Mouse (Mus musculus): ENCODE data around the gene Gpd1. TPM values are rescaled to one million over a fixed set of nuclear protein-coding genes. Genes with fewer than 3 reads are reported as not detected.
"Not testable (repeated sequence)": the region's sequence is repeated elsewhere in the genome, so short reads cannot be mapped to it uniquely, and the experiment has no call there.

Gpd1 gene
- polyA plus RNA-seq, 1 experiment from 2014 or later = 0.55 TPM

DNA sequence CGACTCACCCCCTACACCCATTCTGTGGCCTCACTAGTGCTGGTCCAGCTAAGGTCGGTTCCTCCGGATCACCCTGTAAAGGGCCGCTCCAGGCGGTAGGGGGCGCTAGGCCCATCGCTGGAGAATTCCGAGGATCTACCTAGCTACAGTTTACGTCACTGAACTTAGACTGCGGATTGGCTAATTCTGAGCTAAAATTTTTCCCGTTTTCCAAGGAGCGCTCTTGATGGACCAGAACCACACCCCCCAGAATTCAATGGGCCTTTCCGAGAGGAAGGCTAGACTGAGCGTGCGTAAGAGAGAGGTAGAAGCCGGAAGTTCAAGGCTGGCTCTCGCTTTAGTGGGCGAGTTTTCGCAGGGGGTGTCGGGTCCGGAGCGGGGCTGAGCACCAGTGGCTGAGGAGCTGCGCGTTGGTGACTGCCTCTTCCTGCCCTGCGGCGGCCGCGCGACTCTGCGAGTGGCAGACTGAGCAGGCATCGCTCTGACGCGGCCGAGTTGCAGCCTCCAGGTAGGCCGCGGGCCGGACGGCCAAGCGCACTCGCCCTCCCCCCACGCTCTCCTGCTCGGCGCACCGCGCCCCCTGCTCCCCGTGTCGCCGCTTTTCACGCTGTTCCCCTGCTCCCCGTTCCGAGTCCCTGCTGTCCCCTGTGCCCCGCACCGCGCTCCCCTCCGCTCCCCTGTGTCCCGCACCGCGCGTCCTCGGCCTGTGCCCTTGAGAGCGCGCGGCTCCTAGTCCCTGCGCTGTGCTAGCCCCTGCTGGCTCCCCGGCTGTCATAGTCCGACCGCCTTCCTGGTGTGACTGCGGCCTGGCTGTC is 8.2 kb downstream of the Gpd1 start, which contains the start of gene Cox14:
TSS of gene Cox14 (plus strand) at position 278 of the 815 bp plus-strand sequence.
- Histone ChIP-seq H3K27ac (peak within 1 kb of the TSS; percentile 93), H3K4me3 (peak within 1 kb of the TSS; percentile 96), H3K27me3 (no peaks in the 10 kb centered on the region), H3K36me3 (peaks cover 43% of the 10 kb centered on the region), H3K9ac (peak within 1 kb of the TSS; percentile 98), H3K9me3 (peaks cover 5% of the 10 kb centered on the region), H3K4me1 (peaks cover 27% of the 10 kb centered on the region), H3K4me2 (replicated peaks) (peak within 1 kb of the TSS; percentile 85)
- WGBS = under 1% methylated on average over 68 of the region's 68 CpGs
- ATAC-seq (ENCODE audit: low FRiP score, low read depth) = peak; percentile 96

DNA sequence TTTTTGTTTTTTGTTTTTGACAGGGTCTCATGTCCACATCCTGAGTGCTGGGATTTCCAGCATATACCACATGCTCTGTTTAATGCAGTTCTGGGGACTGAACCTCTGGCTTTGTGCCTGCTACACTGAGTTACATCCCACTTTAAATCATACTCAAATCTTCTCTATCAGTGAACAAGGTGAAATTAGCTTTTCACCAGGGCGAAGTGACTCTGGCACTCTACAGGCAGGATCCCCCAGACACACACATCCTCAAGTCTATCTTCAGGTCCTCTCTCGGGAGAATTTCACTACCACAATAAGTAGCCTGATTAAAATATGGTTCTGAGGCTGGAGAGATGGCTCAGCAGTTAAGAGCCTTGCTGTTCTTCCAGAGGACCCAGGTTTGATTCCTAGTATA is 9.2 kb downstream of the Gpd1 start:
- 71% methylated on average over 2 of the region's 2 CpGs for WGBS
- Histone ChIP-seq H3K9me3 (peaks cover 5% of the 10 kb centered on the region), H3K4me2 (replicated peaks) (peak overlapping the region; percentile 85), H3K27ac (no peak overlapping the region), H3K27me3 (no peaks in the 10 kb centered on the region), H3K4me1 (peaks cover 27% of the 10 kb centered on the region), H3K36me3 (peaks cover 46% of the 10 kb centered on the region), H3K9ac (peak overlapping the region; percentile 98), H3K4me3 (peak overlapping the region; percentile 96)
- ATAC-seq (ENCODE audit: low FRiP score, low read depth) = no peak

DNA sequence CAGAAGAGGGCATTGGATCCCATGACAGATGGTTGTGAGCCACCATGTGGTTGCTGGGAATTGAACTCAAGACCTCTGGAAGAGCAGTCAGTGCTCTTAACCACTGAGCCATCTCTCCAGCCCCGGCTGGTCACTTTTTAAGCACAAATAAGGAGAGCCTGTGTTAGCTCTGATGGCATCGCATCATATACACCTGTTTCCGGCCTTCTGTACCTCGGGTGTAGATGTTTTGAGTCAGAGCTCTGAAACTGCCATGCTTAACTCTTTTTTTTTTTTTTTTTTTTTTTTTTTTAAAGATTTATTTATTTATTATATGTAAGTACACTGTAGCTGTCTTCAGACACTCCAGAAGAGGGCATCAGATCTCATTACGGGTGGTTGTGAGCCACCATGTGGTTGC is 9.7 kb downstream of the Gpd1 start:
- not testable (repeated sequence) for ATAC-seq (ENCODE audit: low FRiP score, low read depth); H3K9ac ChIP-seq; H3K9me3 ChIP-seq; H3K4me3 ChIP-seq; H3K27ac ChIP-seq; H3K27me3 ChIP-seq
- peak overlapping the region; percentile 85; the same call in 1 of the 2 replicates for H3K4me2 ChIP-seq (replicated peaks)
- H3K36me3 ChIP-seq = peaks cover 46% of the 10 kb centered on the region
- peaks cover 27% of the 10 kb centered on the region for H3K4me1 ChIP-seq
- 86% methylated on average over 4 of the region's 5 CpGs for WGBS

DNA sequence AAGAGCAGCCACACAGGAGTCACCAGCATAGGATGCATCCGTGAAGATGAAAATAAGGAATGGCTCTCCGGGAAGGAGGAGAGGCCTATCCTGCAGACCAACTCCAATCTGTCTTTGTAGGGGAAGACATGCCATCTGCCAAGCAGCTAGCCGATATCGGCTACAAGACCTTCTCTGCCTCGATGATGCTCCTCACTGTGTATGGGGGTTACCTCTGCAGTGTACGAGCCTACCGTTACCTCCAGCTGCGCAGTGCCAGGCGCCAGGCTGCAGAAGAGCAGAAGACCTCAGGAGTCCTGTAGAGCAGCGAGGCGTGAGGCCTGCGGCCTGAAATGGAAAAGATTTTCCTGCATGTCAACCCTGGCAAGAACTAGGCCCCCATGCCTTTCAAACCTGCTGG is 10.2 kb downstream of the Gpd1 start:
- Histone ChIP-seq H3K4me3 (no peak overlapping the region), H3K27me3 (no peaks in the 10 kb centered on the region), H3K4me2 (replicated peaks) (no peak overlapping the region), H3K9ac (no peak overlapping the region), H3K9me3 (peaks cover 5% of the 10 kb centered on the region), H3K27ac (no peak overlapping the region), H3K4me1 (peaks cover 27% of the 10 kb centered on the region), H3K36me3 (peaks cover 47% of the 10 kb centered on the region)
- ATAC-seq (ENCODE audit: low FRiP score, low read depth) = no peak
- 97% methylated on average over 12 of the region's 12 CpGs for WGBS

DNA sequence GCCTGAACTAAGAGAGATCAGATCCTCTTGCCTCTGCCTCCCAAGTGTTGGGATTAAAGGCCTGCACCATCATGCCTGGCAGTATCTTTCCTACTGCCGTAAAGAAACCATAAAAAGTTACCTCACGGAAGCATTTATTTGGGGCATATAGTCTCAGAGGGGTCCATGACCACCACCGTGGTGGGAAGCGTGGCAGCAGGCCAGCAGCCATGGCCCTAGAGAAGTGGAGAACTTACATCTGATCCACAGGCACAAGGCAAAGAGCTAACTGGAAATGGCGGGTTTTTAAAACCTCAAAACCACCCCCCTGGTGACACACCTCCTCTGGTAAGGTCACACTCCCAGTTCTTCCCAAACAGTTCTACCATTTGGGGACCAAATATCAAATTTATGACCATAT is 10.9 kb downstream of the Gpd1 start:
- 80% methylated on average over 5 of the region's 5 CpGs for WGBS
- Histone ChIP-seq H3K36me3 (peaks cover 54% of the 10 kb centered on the region), H3K4me1 (peaks cover 25% of the 10 kb centered on the region), H3K4me3 (no peak overlapping the region), H3K9me3 (peaks cover 5% of the 10 kb centered on the region), H3K9ac (no peak overlapping the region), H3K4me2 (replicated peaks) (no peak overlapping the region), H3K27me3 (no peaks in the 10 kb centered on the region), H3K27ac (no peak overlapping the region)
- no peak for ATAC-seq (ENCODE audit: low FRiP score, low read depth)

DNA sequence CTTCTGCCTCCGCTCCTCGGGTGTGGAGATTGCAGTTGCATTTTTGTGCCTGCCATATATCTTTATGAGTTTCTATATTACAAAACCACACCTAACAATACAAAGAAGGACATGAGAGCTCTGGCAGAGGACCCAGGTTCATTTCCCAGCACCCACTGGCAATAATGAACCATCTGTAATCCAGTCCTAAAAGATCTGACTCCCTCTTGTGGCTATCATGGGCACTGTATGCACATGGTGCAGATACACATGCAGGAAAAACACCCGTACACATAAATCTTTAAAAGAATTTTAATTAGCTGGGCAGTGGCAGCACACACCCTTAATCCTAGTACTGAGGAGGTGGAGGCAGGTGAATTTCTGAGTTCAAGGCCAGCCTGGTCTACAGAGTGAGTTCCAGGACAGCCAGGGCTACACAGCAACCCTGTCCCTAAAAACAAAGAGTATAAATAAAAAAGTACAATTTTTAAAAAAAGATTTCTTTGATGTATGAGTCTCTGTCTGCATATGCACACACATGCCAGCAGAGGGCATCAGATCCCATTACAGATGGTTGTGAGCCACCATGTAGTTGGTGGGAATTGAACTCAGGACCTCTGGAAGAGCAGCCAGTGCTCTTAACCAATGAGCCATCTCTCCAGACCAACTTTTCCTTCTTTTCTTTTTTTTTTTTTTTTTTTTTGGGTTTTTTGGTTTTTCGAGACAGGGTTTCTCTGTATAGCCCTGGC is 11.9 kb downstream of the Gpd1 start:
- ATAC-seq (ENCODE audit: low FRiP score, low read depth) = no peak
- Histone ChIP-seq H3K27me3 (no peaks in the 10 kb centered on the region), H3K4me3 (no peak overlapping the region), H3K9ac (no peak overlapping the region), H3K27ac (no peak overlapping the region), H3K9me3 (peaks cover 5% of the 10 kb centered on the region), H3K4me1 (peaks cover 15% of the 10 kb centered on the region), H3K4me2 (replicated peaks) (no peak overlapping the region), H3K36me3 (peaks cover 64% of the 10 kb centered on the region)
- 96% methylated on average over 3 of the region's 4 CpGs for WGBS

DNA sequence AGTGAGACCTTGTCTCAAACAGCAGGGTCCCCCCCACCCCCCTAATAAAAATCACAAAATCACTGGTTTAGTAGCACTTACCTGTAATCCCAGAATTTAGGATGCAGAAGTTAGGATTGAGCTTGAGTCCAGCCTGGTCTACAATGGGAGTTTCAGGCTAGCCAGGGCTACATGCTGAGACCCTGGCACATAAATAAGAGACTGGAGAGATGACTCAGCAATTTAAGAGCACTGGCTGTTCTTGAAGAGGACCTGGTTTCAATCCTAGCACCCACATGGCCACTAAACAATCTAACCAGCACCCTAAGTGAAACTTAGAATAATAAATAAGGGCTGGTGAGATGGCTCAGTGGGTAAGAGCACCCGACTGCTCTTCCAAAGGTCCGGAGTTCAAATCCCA is 13.9 kb downstream of the Gpd1 start:
- H3K9me3 ChIP-seq = peaks cover 5% of the 10 kb centered on the region
- peaks cover 83% of the 10 kb centered on the region for H3K36me3 ChIP-seq
- no peaks in the 10 kb centered on the region for H3K27me3 ChIP-seq
- 95% methylated on average over 2 of the region's 2 CpGs for WGBS
- H3K4me3 ChIP-seq = no peak overlapping the region
- H3K4me2 ChIP-seq (replicated peaks) = no peak overlapping the region
- no peak overlapping the region for H3K9ac ChIP-seq
- no peak for ATAC-seq (ENCODE audit: low FRiP score, low read depth)
- H3K27ac ChIP-seq = no peak overlapping the region
- peaks cover 5% of the 10 kb centered on the region for H3K4me1 ChIP-seq

DNA sequence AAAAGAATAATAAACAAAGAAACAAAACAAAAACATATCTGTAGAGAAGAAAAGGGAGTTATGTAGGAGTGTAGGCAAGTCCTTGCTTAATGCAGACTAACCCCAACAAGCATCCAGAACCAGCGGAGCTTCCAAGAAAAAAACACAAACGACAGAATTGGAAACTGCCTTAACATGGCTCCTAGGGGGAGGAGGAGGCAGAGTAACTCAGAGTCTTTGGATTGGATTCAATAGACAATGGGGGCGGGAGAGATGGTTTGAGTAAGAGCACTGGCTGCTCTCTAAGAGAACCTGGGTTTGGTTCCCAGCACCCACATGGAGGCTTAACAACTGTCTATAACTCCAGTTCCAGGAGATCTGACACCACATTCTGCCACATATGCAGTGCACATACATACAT is 14.4 kb downstream of the Gpd1 start:
- H3K9ac ChIP-seq = no peak overlapping the region
- H3K36me3 ChIP-seq = peaks cover 88% of the 10 kb centered on the region
- ATAC-seq (ENCODE audit: low FRiP score, low read depth) = no peak
- H3K4me1 ChIP-seq = peaks cover 1% of the 10 kb centered on the region
- no peak overlapping the region for H3K27ac ChIP-seq
- WGBS = 92% methylated on average over 3 of the region's 3 CpGs
- no peak overlapping the region for H3K4me2 ChIP-seq (replicated peaks)
- no peak overlapping the region for H3K4me3 ChIP-seq
- no peaks in the 10 kb centered on the region for H3K27me3 ChIP-seq
- peaks cover 5% of the 10 kb centered on the region for H3K9me3 ChIP-seq

DNA sequence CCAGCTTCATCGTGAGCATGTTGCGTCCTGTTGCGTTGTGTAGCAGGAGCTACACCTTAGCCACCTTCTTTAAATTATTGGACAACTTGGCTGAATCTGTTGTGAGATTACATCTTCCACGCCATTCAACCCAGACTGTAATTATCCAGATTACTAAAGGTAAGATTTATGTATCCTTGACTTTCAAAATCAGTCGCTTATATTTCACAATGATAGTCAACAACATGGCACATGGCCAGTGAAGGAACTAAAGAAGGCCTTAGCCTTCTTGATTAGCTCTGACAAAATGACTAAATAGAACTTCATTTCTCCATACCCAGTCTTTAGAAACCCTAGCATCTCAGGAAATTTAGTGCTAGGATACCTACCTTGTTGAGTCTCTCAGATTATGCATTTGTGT is 15.9 kb downstream of the Gpd1 start:
- Histone ChIP-seq H3K4me3 (no peak overlapping the region), H3K9ac (no peak overlapping the region), H3K9me3 (peaks cover 5% of the 10 kb centered on the region), H3K4me2 (replicated peaks) (no peak overlapping the region), H3K27me3 (no peaks in the 10 kb centered on the region), H3K4me1 (no peaks in the 10 kb centered on the region), H3K36me3 (peaks cover 94% of the 10 kb centered on the region), H3K27ac (no peak overlapping the region)
- ATAC-seq (ENCODE audit: low FRiP score, low read depth) = no peak
- 92% methylated on average over 5 of the region's 5 CpGs for WGBS

DNA sequence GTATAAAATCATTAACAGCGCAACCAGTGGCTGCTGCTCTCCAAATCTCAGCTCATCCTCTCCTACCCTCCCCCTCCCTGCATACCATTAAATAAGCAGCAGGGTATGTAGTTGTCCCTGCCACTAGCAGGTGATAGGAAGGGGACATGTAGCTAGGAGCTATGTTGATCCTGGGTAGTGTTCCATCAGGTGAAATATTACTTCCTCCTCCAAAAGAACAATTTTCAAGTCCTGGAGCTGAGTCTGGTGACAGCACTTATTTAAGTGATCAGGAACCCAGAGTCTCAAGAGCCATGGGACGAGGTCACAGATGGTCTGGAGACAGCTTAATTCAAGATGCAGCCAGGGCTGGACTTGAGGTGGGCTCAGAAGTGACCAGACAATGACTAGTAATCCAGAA is 18.3 kb downstream of the Gpd1 start:
- Histone ChIP-seq H3K27ac (no peak overlapping the region), H3K9ac (no peak overlapping the region), H3K27me3 (no peaks in the 10 kb centered on the region), H3K4me1 (no peaks in the 10 kb centered on the region), H3K4me3 (no peak overlapping the region), H3K9me3 (no peaks in the 10 kb centered on the region), H3K4me2 (replicated peaks) (no peak overlapping the region), H3K36me3 (peaks cover 96% of the 10 kb centered on the region)
- no peak for ATAC-seq (ENCODE audit: low FRiP score, low read depth)
- 92% methylated on average over 2 of the region's 2 CpGs for WGBS

DNA sequence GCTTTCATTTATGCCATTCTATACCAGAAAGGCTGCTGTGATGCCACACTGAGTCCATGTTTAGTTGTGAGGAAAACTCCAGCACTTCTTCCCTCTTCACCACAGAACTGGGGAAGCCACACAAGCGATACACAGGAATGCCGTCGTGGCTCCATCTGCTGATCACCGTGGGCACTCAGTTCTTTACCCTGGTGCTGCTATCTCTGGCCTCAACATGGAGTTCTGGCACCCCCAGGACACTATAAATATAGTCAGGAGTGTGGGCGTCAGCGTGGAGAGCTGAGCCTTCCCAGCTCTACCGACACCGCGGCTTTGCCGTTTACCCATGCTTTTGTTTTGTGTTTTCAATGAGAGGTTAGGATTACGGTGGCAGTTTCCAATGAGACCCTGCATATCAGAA is 19.4 kb downstream of the Gpd1 start:
- Histone ChIP-seq H3K4me2 (replicated peaks) (no peak overlapping the region), H3K27me3 (no peaks in the 10 kb centered on the region), H3K4me1 (no peaks in the 10 kb centered on the region), H3K9me3 (no peaks in the 10 kb centered on the region), H3K36me3 (peaks cover 99% of the 10 kb centered on the region), H3K9ac (no peak overlapping the region), H3K27ac (no peak overlapping the region), H3K4me3 (no peak overlapping the region)
- ATAC-seq (ENCODE audit: low FRiP score, low read depth) = no peak
- 90% methylated on average over 11 of the region's 11 CpGs for WGBS

DNA sequence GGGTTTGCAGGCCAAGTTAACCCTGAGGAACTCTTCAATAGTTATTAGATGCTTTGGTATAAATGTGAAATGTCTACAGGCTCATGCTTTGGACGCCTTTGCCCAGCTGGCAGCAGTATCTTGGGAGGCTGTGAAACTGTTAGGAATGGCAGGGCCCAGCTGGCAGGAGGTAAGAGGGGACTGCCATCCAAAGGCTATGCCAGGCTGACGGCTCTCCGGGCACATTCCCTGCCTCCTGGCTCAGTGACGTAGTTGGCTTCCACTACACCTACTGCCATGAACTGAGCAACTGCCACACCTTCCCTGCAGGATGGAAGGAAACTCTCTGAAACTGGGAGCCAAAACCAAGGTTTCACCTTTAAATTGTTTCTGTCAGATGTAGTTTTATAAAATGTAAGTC is 22.9 kb downstream of the Gpd1 start:
- no peak for ATAC-seq (ENCODE audit: low FRiP score, low read depth)
- Histone ChIP-seq H3K9me3 (no peaks in the 10 kb centered on the region), H3K4me3 (no peak overlapping the region), H3K9ac (no peak overlapping the region), H3K4me1 (no peaks in the 10 kb centered on the region), H3K4me2 (replicated peaks) (no peak overlapping the region), H3K36me3 (peaks cover 95% of the 10 kb centered on the region), H3K27me3 (no peaks in the 10 kb centered on the region), H3K27ac (no peak overlapping the region)
- WGBS = 93% methylated on average over 4 of the region's 4 CpGs
